Mouse (Mus musculus) hindbrain, embryonic 10.5 days (tissue): Measurements from ENCODE around the gene Col2a1. TPM values are rescaled to one million over a fixed set of nuclear protein-coding genes. Genes with fewer than 3 reads are reported as not detected.

Source experiments
- DNase-seq: peaks from one replicate; pipeline ENCODE4 v3.0.0-alpha.2; 2017; ENCODE audit warnings: low spot score
- H3K27ac ChIP-seq: fragments of 300-500 bp; sonication (generic); 2 replicates; pipeline ENCODE4 v1.5.1; 2016; ENCODE audit warnings: mild to moderate bottlenecking, moderate library complexity
- H3K27me3 ChIP-seq: fragments of 300-500 bp; sonication (generic); 2 replicates; pipeline ENCODE4 v1.6.1; 2016; ENCODE audit warnings: mild to moderate bottlenecking; ENCODE audit not compliant: poor library complexity, insufficient read depth, severe bottlenecking
- H3K36me3 ChIP-seq: fragments of 300-500 bp; sonication (generic); 2 replicates; pipeline ENCODE4 v1.6.1; 2016; ENCODE audit warnings: mild to moderate bottlenecking, moderate library complexity
- H3K4me1 ChIP-seq: fragments of 300-500 bp; sonication (generic); replicated peaks from 2 replicates; pipeline ENCODE4 v1.6.1; 2016; ENCODE audit warnings: mild to moderate bottlenecking
- H3K4me3 ChIP-seq: fragments of 300-500 bp; sonication (generic); 2 replicates; pipeline ENCODE4 v1.5.1; 2016; ENCODE audit warnings: mild to moderate bottlenecking, moderate library complexity
- H3K9me3 ChIP-seq: fragments of 300-500 bp; sonication (generic); 2 replicates; pipeline ENCODE4 v1.6.1; 2016; ENCODE audit warnings: mild to moderate bottlenecking, moderate library complexity
- WGBS: fragments of 180-500 bp; shearing (Covaris S2); methylation state at CpG from one replicate; pipeline ENCODE4 v1.1.7; 2016; 5-methylcytosine and 5-hydroxymethylcytosine counted together
- polyA plus RNA-seq: library from polyadenylated mRNA; unstranded; fragments of >200 nt; fragmentation: Nextera tagmentation; extraction: Ambion mirVana; gene quantifications from 2 replicates; pipeline ENCODE4 v1.2.1, GENCODE M21; 2016

Col2a1 gene
- polyA plus RNA-seq = 196 and 224 TPM in 2 replicates

DNA sequence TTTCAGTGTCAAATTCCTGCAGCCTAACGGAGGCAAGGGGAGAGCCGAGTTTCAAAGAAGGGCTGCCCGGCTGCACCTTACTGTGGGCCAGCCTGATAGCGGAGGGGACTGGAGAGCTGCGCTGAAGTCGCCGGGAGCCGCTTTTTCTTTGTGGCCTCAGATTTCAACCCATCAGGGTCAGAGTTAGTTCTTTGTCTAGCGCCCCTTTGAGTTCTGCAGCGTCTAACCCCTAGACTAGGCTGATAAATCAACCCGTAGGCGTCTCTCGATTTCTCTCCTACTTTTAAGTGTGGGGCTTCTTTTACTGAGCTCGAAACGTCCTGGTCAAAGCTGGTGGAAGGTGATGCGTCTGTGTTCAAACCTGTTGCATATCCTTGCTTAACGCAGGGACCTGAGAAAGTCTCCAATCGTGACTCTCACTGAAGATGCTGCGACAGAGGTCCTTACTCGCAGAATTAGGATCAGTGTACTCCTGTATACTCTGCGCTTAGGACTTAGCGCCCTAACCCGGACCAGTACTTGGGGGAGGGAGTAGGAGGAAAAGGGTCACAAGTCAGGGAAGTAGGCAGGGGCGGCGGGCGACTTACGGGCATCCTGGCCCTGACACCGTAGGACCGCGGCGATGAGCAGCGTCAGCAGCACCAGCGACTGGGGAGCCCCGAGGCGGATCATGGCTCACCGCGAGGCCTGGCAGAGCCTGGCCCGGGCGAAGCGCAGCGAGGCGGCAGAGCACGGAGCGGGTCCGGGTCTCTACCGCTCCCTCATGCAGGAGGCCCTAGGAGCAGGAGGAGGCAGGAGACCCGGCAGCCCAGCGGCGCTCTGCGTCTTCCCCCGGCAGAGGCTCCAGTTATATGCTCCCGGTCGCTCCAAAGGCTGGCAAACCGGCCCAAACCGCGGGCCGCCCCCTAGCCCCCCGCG is at the start of gene Col2a1:
TSS of gene Col2a1 (minus strand) at position 874 of the 918 bp plus-strand sequence.
- peak within 1 kb of the TSS; percentile 96 for H3K27ac ChIP-seq
- H3K27me3 ChIP-seq = peaks cover 33% of the 10 kb centered on the region
- under 1% methylated on average over 59 of the region's 59 CpGs for WGBS
- DNase-seq = peak; percentile 87
- peaks cover 10% of the 10 kb centered on the region for H3K36me3 ChIP-seq
- H3K9me3 ChIP-seq = no peaks in the 10 kb centered on the region
- H3K4me3 ChIP-seq = peak within 1 kb of the TSS; percentile 79
- peaks cover 64% of the 10 kb centered on the region for H3K4me1 ChIP-seq

DNA sequence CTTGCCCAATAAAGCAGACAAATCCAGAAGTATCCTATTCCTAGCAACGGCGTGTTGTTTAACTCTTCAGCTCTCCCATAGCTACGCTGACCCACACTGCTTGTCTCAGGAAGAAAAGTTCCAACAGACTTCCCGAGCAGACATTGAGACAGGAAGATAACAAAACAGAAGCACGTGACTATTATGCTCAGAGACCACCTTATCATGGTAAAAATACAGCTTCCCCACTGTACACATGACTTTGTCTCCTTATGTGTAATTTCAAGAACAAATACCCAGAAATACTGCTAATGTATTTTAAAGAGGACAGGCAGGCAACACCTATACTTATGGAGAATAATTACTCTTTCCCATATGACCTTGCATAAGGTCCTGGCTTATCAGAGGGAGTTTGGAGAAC is 47.2 kb upstream of the Col2a1 start:
- 92% methylated on average over 5 of the region's 5 CpGs for WGBS
- no peaks in the 10 kb centered on the region for H3K9me3 ChIP-seq
- no peak overlapping the region for H3K27ac ChIP-seq
- no peak for DNase-seq
- H3K27me3 ChIP-seq = no peaks in the 10 kb centered on the region
- no peak overlapping the region for H3K4me3 ChIP-seq
- peaks cover 86% of the 10 kb centered on the region for H3K36me3 ChIP-seq
- 0 out of 2 replicates have a peak, but pooled peaks cover 3% of the 10 kb centered on the region for H3K4me1 ChIP-seq

DNA sequence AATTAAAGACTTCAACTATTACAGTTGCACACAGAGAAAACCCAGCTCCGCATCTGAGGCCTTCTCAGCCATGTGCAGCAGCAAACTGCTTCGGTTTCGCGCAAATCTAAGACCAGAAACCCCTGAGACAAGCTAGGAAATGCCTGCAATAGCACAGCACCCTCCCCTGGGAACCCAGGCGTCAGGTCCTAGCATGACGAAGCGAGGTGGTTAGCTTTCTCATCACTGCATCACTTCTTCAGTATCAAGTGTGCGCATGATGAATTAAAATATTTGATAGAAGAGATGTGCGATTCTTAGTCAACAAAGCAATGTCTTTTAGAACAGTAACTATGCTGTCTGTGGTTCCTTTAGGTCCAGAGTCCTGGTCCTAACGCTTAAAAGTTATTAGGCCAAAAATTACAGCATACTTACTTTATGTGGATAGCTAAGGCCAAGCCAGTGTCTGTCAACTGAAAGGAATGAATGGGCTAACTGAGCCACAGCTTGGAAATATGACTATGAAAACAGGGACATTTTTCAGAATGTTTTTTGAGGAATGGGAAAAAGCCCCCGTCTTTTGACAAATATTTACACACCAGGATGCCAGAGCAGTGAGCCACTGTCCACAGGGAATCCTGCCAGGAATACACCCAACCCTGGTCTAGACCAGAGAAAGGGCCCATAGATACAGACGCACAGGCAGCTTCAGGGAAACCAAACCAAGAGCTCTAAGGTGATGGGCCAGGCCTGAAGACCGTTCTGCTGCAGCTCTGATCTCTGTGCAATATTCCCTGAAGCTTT is 44.6 kb upstream of the Col2a1 start:
- Histone ChIP-seq H3K4me1 (no peaks in the 10 kb centered on the region), H3K4me3 (no peak overlapping the region), H3K27me3 (no peaks in the 10 kb centered on the region), H3K27ac (no peak overlapping the region), H3K9me3 (peaks cover 8% of the 10 kb centered on the region; the same call in 1 of the 2 replicates), H3K36me3 (peaks cover 92% of the 10 kb centered on the region)
- no peak for DNase-seq
- 89% methylated on average over 13 of the region's 13 CpGs for WGBS

DNA sequence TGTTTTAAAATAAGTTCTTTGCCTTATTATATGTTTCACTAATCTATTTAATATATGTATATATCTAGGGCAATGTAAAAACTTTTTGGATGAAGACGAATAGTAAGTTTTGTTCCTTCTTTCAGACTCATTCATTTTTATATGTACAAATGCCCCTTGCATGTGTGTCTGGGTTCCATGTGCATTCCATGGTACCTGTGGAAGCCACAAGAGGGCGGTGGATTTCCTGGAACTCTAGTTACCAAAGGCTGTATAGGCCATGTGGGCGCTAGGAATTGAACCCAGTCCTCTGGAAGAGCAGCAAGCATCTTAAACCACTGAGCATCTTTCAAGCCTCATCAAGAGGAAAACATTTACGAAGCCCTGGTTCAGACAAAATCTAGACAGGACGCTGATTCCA is 39.9 kb upstream of the Col2a1 start:
- H3K4me1 ChIP-seq = no peaks in the 10 kb centered on the region
- peaks cover 97% of the 10 kb centered on the region for H3K36me3 ChIP-seq
- no peak overlapping the region for H3K4me3 ChIP-seq
- H3K9me3 ChIP-seq = peaks cover 8% of the 10 kb centered on the region; the same call in 1 of the 2 replicates
- H3K27me3 ChIP-seq = no peaks in the 10 kb centered on the region
- H3K27ac ChIP-seq = no peak overlapping the region
- no peak for DNase-seq
- WGBS = 92% methylated on average over 5 of the region's 5 CpGs

DNA sequence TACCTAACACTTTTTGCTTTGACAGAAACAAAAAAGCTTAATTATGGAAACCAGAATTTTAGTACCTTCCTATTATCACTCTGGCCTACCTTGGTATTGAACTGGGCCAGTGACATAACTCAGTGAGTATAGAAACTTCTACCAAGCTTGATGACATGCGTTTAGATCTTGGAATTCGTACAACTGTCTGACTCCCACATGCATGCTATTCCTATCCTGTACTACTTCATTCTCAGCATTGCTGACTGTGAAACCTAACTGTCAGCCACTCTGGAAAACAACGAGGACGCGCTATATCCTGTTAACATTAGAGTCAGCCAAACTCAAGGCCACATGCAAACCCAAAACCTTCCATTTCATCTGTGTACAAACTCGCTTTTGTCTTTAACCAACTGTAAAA is 39.5 kb upstream of the Col2a1 start:
- no peaks in the 10 kb centered on the region for H3K27me3 ChIP-seq
- H3K9me3 ChIP-seq = peaks cover 8% of the 10 kb centered on the region; the same call in 1 of the 2 replicates
- 93% methylated on average over 6 of the region's 6 CpGs for WGBS
- H3K4me3 ChIP-seq = no peak overlapping the region
- no peaks in the 10 kb centered on the region for H3K4me1 ChIP-seq
- peaks cover 97% of the 10 kb centered on the region for H3K36me3 ChIP-seq
- DNase-seq = no peak
- H3K27ac ChIP-seq = no peak overlapping the region

DNA sequence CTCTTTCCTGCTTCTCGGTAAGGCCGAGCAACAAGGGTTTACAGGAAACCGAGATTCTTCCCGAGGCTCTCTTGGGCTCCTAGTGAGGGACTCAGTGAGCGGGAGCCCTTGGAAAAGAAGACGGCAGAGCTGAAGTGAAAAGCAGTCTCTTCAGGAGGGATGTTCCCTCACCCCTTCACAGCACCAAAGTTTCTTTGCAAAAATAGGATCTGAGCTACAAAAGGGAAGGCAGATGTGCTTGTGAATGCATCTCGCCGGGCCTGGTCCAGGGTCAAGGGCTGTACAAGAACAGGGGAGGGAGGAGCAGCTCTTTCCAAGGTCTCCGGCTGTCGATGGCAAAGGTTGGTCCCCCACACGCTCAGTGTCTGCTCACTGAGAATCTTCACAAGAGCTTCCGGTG is 38.0 kb upstream of the Col2a1 start:
- H3K4me3 ChIP-seq = no peak overlapping the region
- no peak for DNase-seq
- peaks cover 95% of the 10 kb centered on the region for H3K36me3 ChIP-seq
- WGBS = 93% methylated on average over 12 of the region's 12 CpGs
- no peaks in the 10 kb centered on the region for H3K4me1 ChIP-seq
- H3K27ac ChIP-seq = no peak overlapping the region
- H3K9me3 ChIP-seq = peaks cover 8% of the 10 kb centered on the region; the same call in 1 of the 2 replicates
- no peaks in the 10 kb centered on the region for H3K27me3 ChIP-seq

DNA sequence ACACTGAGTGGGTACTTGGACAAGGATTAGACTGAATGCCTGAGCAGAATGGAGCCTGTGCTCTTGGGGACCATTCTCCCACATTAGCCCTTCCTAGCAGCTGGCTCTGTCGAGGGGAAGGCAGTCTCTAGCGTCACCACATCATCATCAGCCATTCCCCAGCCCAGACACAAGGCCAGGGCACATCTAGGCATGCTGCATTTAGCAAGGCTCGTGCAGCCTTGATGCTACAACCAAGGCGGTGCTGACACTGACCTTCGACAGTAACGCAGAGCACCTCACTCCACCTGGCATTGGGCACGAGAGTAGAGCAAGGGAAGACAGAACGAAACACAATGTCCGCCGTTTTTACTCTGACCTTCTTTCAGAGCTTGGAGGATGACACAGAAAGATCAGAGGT is 35.2 kb upstream of the Col2a1 start:
- 90% methylated on average over 10 of the region's 10 CpGs for WGBS
- Histone ChIP-seq H3K27ac (no peak overlapping the region), H3K4me1 (peaks cover 15% of the 10 kb centered on the region), H3K9me3 (peaks cover 4% of the 10 kb centered on the region; the same call in 1 of the 2 replicates), H3K27me3 (no peaks in the 10 kb centered on the region), H3K36me3 (peaks cover 92% of the 10 kb centered on the region), H3K4me3 (no peak overlapping the region)
- DNase-seq = no peak

DNA sequence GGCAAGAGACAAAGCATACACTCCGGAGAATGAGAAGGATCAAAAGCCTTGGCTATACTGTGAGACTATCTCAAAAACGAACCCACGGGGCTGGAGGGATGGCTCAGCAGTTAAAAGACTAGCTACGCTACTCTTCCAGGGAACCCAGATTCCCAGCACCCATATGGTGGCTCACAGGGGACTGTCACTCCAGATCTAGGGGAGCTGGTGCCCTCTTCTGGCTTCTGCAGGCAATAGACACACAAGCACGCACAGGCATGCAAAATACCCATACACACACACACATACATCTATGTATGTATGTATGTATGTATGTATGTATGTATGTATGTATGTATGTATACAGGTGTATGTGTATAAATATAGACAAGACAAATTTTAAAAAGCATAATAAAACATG is 32.1 kb upstream of the Col2a1 start:
- WGBS = 91% methylated on average over 5 of the region's 5 CpGs
- peaks cover 26% of the 10 kb centered on the region for H3K4me1 ChIP-seq
- no peak overlapping the region for H3K27ac ChIP-seq
- no peak for DNase-seq
- H3K4me3 ChIP-seq = no peak overlapping the region
- no peaks in the 10 kb centered on the region for H3K27me3 ChIP-seq
- H3K9me3 ChIP-seq = 0 out of 2 replicates have a peak, but pooled peaks cover 2% of the 10 kb centered on the region
- H3K36me3 ChIP-seq = peaks cover 65% of the 10 kb centered on the region

DNA sequence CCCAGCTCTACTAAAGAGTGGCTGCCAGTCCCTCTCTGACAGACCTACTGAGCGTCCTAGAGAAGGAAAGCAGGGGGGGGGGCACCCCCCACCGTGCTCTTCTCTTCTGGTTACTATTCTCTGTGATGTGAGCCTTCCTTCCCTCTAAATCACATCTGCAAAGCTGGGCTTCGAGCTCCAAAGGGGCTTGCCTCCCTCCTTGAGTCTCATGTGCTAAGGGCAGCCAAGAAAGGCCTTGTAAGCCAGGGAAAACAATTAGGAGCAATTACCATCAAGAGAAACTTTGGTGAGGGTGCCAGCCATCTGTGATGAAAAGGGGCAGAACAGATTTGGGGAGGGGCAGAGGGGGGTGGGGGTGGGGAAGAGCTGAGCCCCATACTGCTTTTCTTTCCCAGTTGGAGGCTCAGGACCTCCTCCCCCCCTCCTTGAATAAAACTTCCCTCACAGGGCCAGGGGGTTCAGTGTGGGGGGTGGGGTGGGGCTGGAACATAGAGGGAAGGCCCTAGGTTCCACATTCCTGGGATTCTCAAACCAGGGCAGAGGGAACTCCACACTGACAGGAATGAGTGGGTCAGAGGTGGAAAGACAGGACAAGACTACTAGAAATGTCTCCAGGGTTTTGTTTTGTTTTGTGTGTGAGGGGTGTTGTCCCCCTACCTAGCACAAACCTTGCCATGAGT is 30.7 kb upstream of the Col2a1 start:
- H3K4me3 ChIP-seq = no peak overlapping the region
- no peak for DNase-seq
- no peaks in the 10 kb centered on the region for H3K27me3 ChIP-seq
- H3K9me3 ChIP-seq = 0 out of 2 replicates have a peak, but pooled peaks cover 2% of the 10 kb centered on the region
- H3K27ac ChIP-seq = peak overlapping the region; percentile 78
- WGBS = 4% methylated on average over 3 of the region's 3 CpGs
- H3K4me1 ChIP-seq = peaks cover 34% of the 10 kb centered on the region
- H3K36me3 ChIP-seq = peaks cover 51% of the 10 kb centered on the region

DNA sequence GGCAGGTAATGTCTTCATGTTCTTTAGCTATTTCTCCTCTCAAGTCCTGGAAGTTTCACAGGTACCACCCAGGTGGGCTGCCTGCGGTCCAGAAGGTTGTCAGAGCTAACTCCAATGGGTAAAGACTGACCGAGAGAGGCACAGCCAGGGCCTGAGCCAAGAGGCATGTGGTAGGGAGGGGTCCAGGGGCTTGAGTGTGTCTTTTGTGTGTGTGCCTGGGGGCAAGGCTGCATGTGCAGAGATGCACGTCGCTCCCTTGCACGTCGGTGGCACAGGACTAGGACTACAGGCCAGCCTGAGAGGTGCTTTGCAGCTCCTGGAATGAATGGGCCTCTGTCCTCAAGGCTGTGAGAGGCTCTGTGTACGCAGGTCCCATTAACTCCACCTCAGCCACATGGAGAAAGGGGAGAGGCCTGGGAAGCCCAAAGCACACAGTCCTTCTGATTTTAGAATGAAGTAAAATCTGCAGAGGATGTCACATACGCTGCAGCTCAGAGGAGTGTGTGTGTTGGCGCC is 28.8 kb upstream of the Col2a1 start:
- Histone ChIP-seq H3K9me3 (0 out of 2 replicates have a peak, but pooled peaks cover 2% of the 10 kb centered on the region), H3K27ac (peak overlapping the region; percentile 25; the same call in 1 of the 2 replicates), H3K4me1 (peaks cover 41% of the 10 kb centered on the region), H3K27me3 (no peaks in the 10 kb centered on the region), H3K36me3 (peaks cover 33% of the 10 kb centered on the region), H3K4me3 (no peak overlapping the region)
- no peak for DNase-seq
- 74% methylated on average over 9 of the region's 9 CpGs for WGBS

DNA sequence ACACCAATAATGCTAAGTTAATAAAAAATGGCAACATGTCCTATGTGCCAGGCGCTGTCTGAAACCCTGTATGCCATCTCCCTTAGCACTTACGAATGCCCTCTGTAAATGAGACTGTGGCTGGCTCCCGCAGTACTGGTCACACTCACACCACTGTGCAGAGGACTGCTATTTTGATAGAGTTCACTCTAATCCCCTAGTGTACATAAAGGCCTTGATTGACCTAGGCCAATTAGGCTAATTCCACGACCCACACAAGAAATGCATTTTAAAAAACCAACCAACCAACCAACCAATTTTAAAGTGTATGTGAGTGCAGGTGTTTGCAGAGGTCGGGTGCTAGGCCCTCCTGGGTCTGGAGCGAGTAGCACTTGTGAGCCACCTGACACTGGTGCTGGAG is 25.3 kb upstream of the Col2a1 start:
- DNase-seq = no peak
- Histone ChIP-seq H3K9me3 (no peaks in the 10 kb centered on the region), H3K4me3 (no peak overlapping the region), H3K27me3 (no peaks in the 10 kb centered on the region), H3K36me3 (0 out of 2 replicates have a peak, but pooled peaks cover 4% of the 10 kb centered on the region), H3K4me1 (peaks cover 59% of the 10 kb centered on the region), H3K27ac (0 out of 2 replicates have a peak overlapping the region, but pooled peaks have one; percentile 31)
- WGBS = 78% methylated on average over 6 of the region's 6 CpGs
